Mouse (Mus musculus): ENCODE results near the gene Atrip. TPM values are rescaled to one million over a fixed set of nuclear protein-coding genes. Genes with fewer than 3 reads are reported as not detected.

The Atrip gene
- polyA plus RNA-seq, 1 experiment from 2014 or later, result 27.2 TPM

GRCm38 (mm10) chr9:109038901-109039364 lies 35.0 kb downstream of the Atrip start:
- Histone ChIP-seq H3K9me3 (replicated peaks; ENCODE audit: control insufficient read depth, low read length) (no peaks in the 10 kb centered on the region), H3K4me3 (ENCODE audit: low read depth, low read length) (peak overlapping the region; percentile 53), H3K27ac (replicated peaks; ENCODE audit: low read depth, low read length) (no peak overlapping the region), H3K36me3 (replicated peaks; ENCODE audit: control insufficient read depth, insufficient read depth, low read depth, low read length) (no peaks in the 10 kb centered on the region), H3K9ac (replicated peaks; ENCODE audit: low read length) (peak overlapping the region; percentile 68), H3K27me3 (ENCODE audit: control insufficient read depth, insufficient read depth, low read length) (no peaks in the 10 kb centered on the region), H3K4me1 (ENCODE audit: control insufficient read depth, insufficient read depth, low read length) (no peaks in the 10 kb centered on the region), H3K4me2 (ENCODE audit: low read depth, low read length) (peak overlapping the region; percentile 65)
- no peak for DNase-seq (ENCODE audit: low spot score)
- 12% methylated on average over 8 of the region's 8 CpGs for WGBS
- peak; percentile 63; the same call in 1 of the 2 replicates for ATAC-seq (replicated peaks; ENCODE audit: insufficient number of reproducible peaks, low FRiP score, low TSS enrichment, low read depth)

- ATAC-seq (replicated peaks; ENCODE audit: insufficient number of reproducible peaks, low FRiP score, low TSS enrichment, low read depth) (peak; percentile 83), DNase-seq (ENCODE audit: low spot score) (peak; percentile 83)
- Histone ChIP-seq H3K4me3 (ENCODE audit: low read depth, low read length) (peak within 1 kb of the TSS; percentile 53), H3K4me2 (ENCODE audit: low read depth, low read length) (peak within 1 kb of the TSS; percentile 65), H3K27me3 (ENCODE audit: control insufficient read depth, insufficient read depth, low read length) (no peaks in the 10 kb centered on the region), H3K27ac (replicated peaks; ENCODE audit: low read depth, low read length) (no peak within 1 kb of the TSS), H3K9me3 (replicated peaks; ENCODE audit: control insufficient read depth, low read length) (no peaks in the 10 kb centered on the region), H3K4me1 (ENCODE audit: control insufficient read depth, insufficient read depth, low read length) (no peaks in the 10 kb centered on the region), H3K9ac (replicated peaks; ENCODE audit: low read length) (peak within 1 kb of the TSS; percentile 68), H3K36me3 (replicated peaks; ENCODE audit: control insufficient read depth, insufficient read depth, low read depth, low read length) (no peaks in the 10 kb centered on the region)
- WGBS, result 1% methylated on average over 38 of the region's 40 CpGs
Observed at GRCm38 (mm10) chr9:109038086-109038895, 35.6 kb downstream of the Atrip start, which contains the start of gene Shisa5. Gene Shisa5 (plus strand): TSS chr9:109038565.

GRCm38 (mm10) chr9:109032435-109032834 lies 41.5 kb downstream of the Atrip start:
- Histone ChIP-seq H3K36me3 (replicated peaks; ENCODE audit: control insufficient read depth, insufficient read depth, low read depth, low read length) (no peaks in the 10 kb centered on the region), H3K4me1 (ENCODE audit: control insufficient read depth, insufficient read depth, low read length) (no peaks in the 10 kb centered on the region), H3K4me3 (ENCODE audit: low read depth, low read length) (no peak overlapping the region), H3K27me3 (ENCODE audit: control insufficient read depth, insufficient read depth, low read length) (no peaks in the 10 kb centered on the region), H3K9me3 (replicated peaks; ENCODE audit: control insufficient read depth, low read length) (no peaks in the 10 kb centered on the region), H3K4me2 (ENCODE audit: low read depth, low read length) (no peak overlapping the region), H3K9ac (replicated peaks; ENCODE audit: low read length) (no peak overlapping the region), H3K27ac (replicated peaks; ENCODE audit: low read depth, low read length) (no peak overlapping the region)
- ATAC-seq (replicated peaks; ENCODE audit: insufficient number of reproducible peaks, low FRiP score, low TSS enrichment, low read depth) (no peak), DNase-seq (ENCODE audit: low spot score) (no peak)
- 87% methylated on average over 6 of the region's 6 CpGs for WGBS

GRCm38 (mm10) chr9:109031686-109032085 lies 42.2 kb downstream of the Atrip start:
- DNase-seq (ENCODE audit: low spot score) (no peak), ATAC-seq (replicated peaks; ENCODE audit: insufficient number of reproducible peaks, low FRiP score, low TSS enrichment, low read depth) (no peak)
- no peaks in the 10 kb centered on the region for H3K4me1 ChIP-seq (ENCODE audit: control insufficient read depth, insufficient read depth, low read length)
- no peaks in the 10 kb centered on the region for H3K27me3 ChIP-seq (ENCODE audit: control insufficient read depth, insufficient read depth, low read length)
- no peaks in the 10 kb centered on the region for H3K9me3 ChIP-seq (replicated peaks; ENCODE audit: control insufficient read depth, low read length)
- no peaks in the 10 kb centered on the region for H3K36me3 ChIP-seq (replicated peaks; ENCODE audit: control insufficient read depth, insufficient read depth, low read depth, low read length)
- no peak overlapping the region for H3K4me3 ChIP-seq (ENCODE audit: low read depth, low read length)
- no peak overlapping the region for H3K4me2 ChIP-seq (ENCODE audit: low read depth, low read length)
- no peak overlapping the region for H3K27ac ChIP-seq (replicated peaks; ENCODE audit: low read depth, low read length)
- 87% methylated on average over 8 of the region's 8 CpGs for WGBS
- no peak overlapping the region for H3K9ac ChIP-seq (replicated peaks; ENCODE audit: low read length)

- 92% methylated on average over 7 of the region's 7 CpGs for WGBS
- H3K27me3 ChIP-seq (ENCODE audit: control insufficient read depth, insufficient read depth, low read length), result no peaks in the 10 kb centered on the region
- no peak overlapping the region for H3K4me2 ChIP-seq (ENCODE audit: low read depth, low read length)
- H3K9ac ChIP-seq (replicated peaks; ENCODE audit: low read length), result no peak overlapping the region
- H3K9me3 ChIP-seq (replicated peaks; ENCODE audit: control insufficient read depth, low read length), result no peaks in the 10 kb centered on the region
- H3K36me3 ChIP-seq (replicated peaks; ENCODE audit: control insufficient read depth, insufficient read depth, low read depth, low read length), result no peaks in the 10 kb centered on the region
- DNase-seq (ENCODE audit: low spot score) (no peak), ATAC-seq (replicated peaks; ENCODE audit: insufficient number of reproducible peaks, low FRiP score, low TSS enrichment, low read depth) (no peak)
- H3K27ac ChIP-seq (replicated peaks; ENCODE audit: low read depth, low read length), result no peak overlapping the region
- no peak overlapping the region for H3K4me3 ChIP-seq (ENCODE audit: low read depth, low read length)
- no peaks in the 10 kb centered on the region for H3K4me1 ChIP-seq (ENCODE audit: control insufficient read depth, insufficient read depth, low read length)
Observed at GRCm38 (mm10) chr9:109031001-109031400, 42.9 kb downstream of the Atrip start.

- DNase-seq (ENCODE audit: low spot score) (no peak), ATAC-seq (replicated peaks; ENCODE audit: insufficient number of reproducible peaks, low FRiP score, low TSS enrichment, low read depth) (no peak)
- Histone ChIP-seq H3K9me3 (replicated peaks; ENCODE audit: control insufficient read depth, low read length) (no peaks in the 10 kb centered on the region), H3K4me3 (ENCODE audit: low read depth, low read length) (no peak overlapping the region), H3K27ac (replicated peaks; ENCODE audit: low read depth, low read length) (no peak overlapping the region), H3K4me2 (ENCODE audit: low read depth, low read length) (no peak overlapping the region), H3K36me3 (replicated peaks; ENCODE audit: control insufficient read depth, insufficient read depth, low read depth, low read length) (no peaks in the 10 kb centered on the region), H3K9ac (replicated peaks; ENCODE audit: low read length) (no peak overlapping the region), H3K27me3 (ENCODE audit: control insufficient read depth, insufficient read depth, low read length) (no peaks in the 10 kb centered on the region), H3K4me1 (ENCODE audit: control insufficient read depth, insufficient read depth, low read length) (no peaks in the 10 kb centered on the region)
- whole genome bisulfite sequencing, result 69% methylated on average over 3 of the region's 3 CpGs
Observed at GRCm38 (mm10) chr9:109030312-109030711, 43.6 kb downstream of the Atrip start.

GRCm38 (mm10) chr9:109028919-109029318 lies 45.0 kb downstream of the Atrip start:
- Histone ChIP-seq H3K27me3 (ENCODE audit: control insufficient read depth, insufficient read depth, low read length) (no peaks in the 10 kb centered on the region), H3K27ac (replicated peaks; ENCODE audit: low read depth, low read length) (no peak overlapping the region), H3K4me3 (ENCODE audit: low read depth, low read length) (no peak overlapping the region), H3K4me1 (ENCODE audit: control insufficient read depth, insufficient read depth, low read length) (no peaks in the 10 kb centered on the region), H3K36me3 (replicated peaks; ENCODE audit: control insufficient read depth, insufficient read depth, low read depth, low read length) (no peaks in the 10 kb centered on the region), H3K9ac (replicated peaks; ENCODE audit: low read length) (no peak overlapping the region), H3K9me3 (replicated peaks; ENCODE audit: control insufficient read depth, low read length) (no peaks in the 10 kb centered on the region), H3K4me2 (ENCODE audit: low read depth, low read length) (no peak overlapping the region)
- DNase-seq (ENCODE audit: low spot score) (no peak), ATAC-seq (replicated peaks; ENCODE audit: insufficient number of reproducible peaks, low FRiP score, low TSS enrichment, low read depth) (no peak)
- 76% methylated on average over 5 of the region's 5 CpGs for WGBS

GRCm38 (mm10) chr9:109028421-109028820 lies 45.5 kb downstream of the Atrip start:
- ATAC-seq (replicated peaks; ENCODE audit: insufficient number of reproducible peaks, low FRiP score, low TSS enrichment, low read depth), result no peak
- 88% methylated on average over 3 of the region's 3 CpGs for WGBS
- Histone ChIP-seq H3K27ac (replicated peaks; ENCODE audit: low read depth, low read length) (no peak overlapping the region), H3K4me2 (ENCODE audit: low read depth, low read length) (no peak overlapping the region), H3K9ac (replicated peaks; ENCODE audit: low read length) (no peak overlapping the region), H3K4me1 (ENCODE audit: control insufficient read depth, insufficient read depth, low read length) (no peaks in the 10 kb centered on the region), H3K4me3 (ENCODE audit: low read depth, low read length) (no peak overlapping the region), H3K27me3 (ENCODE audit: control insufficient read depth, insufficient read depth, low read length) (no peaks in the 10 kb centered on the region), H3K36me3 (replicated peaks; ENCODE audit: control insufficient read depth, insufficient read depth, low read depth, low read length) (no peaks in the 10 kb centered on the region), H3K9me3 (replicated peaks; ENCODE audit: control insufficient read depth, low read length) (no peaks in the 10 kb centered on the region)
- DNase-seq (ENCODE audit: low spot score), result no peak

All from embryonic facial prominence, embryonic 11.5 days (tissue).